Mouse (Mus musculus): Measurements from ENCODE around the gene Mapkap1.

GRCm38 (mm10) chr2:34571096-34571495, 164.5 kb downstream of the Mapkap1 start:
- no peak for TF ChIP-seq CTCF (IDR thresholded peaks at IDR 0.05; ENCODE audit: extremely low read depth, insufficient read length, insufficient replicate concordance, low read depth, low read length)
- no peak for TF ChIP-seq POLR2A (IDR thresholded peaks at IDR 0.05; ENCODE audit: low read depth, low read length)

Measured in small intestine, adult 2 months (tissue).